Mouse (Mus musculus) ovary, postnatal 14 days (tissue): ENCODE measurements around the gene Rabgap1l.
"Not testable (repeated sequence)": the region's sequence is repeated elsewhere in the genome, so short reads cannot be mapped to it uniquely, and the experiment has no call there.

Source experiments
- DNase-seq: peaks from one replicate; pipeline ENCODE4 v3.0.0; 2022; ENCODE audit warnings: low spot score

Gene Rabgap1l

DNA sequence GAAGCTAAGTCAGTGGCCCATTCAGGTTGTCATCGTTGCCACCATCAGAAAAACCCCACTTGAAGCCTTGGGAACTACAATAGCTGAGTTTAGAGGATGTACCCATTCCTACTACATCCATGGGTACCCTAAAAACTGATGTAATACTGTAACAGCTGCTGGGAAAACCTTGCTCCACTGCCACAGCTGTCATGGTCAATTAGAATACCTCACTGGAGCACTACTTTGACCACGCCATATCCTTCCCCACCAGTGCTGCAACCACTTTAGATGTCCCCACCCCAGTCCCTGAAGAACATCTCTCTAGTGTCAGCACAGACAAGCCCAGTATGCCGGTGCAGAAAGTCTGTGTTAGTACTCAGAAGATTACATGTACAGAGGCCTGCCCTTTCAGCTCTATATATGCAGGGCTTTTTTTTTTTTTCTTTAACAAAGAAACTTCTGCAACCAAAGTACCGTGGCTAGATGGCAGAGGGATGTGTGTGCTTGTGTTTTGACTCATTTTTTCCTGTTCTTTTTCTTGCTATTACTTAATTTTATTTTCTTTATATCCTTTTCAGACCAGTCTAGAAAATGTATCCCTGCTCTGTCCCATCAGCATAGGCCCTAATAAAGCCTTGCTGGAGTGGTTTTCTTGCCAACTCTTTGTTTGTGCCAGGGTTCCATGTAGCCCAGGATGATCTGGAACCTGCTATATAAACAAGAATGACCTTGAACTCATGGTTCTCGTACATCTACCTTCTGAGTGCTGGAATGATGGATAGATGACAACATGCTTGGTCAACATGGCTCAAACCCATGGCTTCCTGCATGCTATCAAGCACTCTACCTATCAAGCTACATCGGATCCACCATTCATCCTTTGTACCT lies 100.6 kb downstream of the Rabgap1l start:
- no peak for DNase-seq

DNA sequence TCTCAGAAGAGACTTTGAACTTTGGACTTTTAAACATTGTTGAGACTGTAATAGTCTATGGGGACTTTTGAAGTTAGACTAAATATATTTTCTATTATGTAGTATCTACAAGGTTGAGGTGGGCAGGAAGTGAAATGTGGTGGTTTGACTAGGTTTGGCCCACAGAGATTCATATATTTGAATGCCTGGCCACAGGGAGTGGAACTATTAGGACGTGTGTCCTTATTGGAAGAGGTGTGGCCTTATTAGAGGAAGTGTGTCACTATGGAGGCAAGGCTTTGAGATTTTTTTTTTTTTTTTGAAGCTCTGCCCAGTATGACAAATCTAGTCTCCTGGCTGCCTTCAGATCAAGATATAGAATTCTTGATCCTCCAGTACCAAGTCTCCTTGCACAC lies 101.8 kb downstream of the Rabgap1l start:
- DNase-seq = no peak

DNA sequence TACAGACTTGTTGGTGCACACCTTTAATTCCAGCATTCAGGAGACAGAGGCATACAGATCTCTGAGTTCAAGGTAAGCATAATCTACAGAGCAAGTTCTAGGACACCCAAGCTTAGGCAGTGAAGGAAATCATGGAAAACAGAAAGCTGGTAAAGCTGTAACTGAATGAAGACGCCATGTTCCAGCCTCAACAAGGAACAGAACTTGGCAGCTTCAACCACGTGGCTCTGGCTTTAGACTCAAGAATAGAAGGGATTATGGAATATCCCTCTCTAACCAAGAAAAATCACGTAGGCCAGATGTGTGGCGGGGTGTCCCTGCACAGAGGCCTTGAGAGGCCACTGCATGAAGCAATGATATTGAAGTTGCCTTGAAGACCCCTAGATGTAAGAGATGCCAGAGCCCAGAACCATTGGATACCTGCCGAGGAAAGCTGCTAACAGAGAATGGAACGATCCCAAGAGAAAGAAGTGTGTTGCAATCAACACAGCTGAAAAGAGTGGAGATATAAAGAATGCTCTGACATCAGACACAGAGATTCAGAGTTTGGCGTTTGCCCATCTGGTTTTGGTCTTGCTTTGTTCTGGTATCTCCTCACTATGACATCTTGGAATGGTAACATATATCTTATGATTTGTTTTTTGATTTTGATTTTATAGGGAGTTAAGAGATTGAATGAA lies 102.4 kb downstream of the Rabgap1l start:
- no peak for DNase-seq

DNA sequence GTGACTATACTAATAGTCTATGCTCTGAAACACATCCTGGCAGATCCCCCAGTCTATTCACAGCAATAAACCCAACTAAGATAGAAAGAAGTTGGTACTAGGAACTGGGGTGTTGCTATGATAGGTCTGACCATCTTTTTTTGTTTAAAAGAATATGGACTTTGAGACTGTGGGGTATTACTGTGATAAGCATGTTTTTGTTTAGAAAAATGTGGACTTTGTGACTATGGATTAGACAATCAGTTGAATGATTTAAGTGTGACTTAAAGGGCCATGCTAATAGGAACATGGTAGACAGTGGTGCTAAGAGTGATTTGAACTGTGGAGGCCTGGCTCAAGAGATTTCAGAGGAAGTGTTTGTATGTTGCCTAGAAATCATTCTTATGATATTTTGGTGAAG lies 103.5 kb downstream of the Rabgap1l start:
- no peak for DNase-seq

DNA sequence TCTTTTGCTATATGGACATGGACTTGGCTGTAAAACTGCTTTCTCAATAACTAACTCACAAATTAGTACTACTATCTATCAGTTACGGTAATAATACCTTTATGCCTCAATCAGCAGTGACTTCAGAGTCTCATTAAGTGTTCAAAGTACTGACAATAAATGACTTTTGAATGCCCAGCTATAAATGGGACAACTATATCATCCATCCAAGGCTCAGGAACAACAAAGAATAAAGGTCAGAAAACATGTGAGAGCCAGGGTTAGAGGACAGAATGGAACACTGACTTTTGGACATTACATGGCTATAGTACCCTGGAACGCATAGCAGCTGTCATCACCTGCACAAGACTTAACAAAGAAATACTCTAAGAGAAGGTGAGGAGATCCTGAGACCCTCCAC lies 108.8 kb downstream of the Rabgap1l start:
- DNase-seq = no peak

DNA sequence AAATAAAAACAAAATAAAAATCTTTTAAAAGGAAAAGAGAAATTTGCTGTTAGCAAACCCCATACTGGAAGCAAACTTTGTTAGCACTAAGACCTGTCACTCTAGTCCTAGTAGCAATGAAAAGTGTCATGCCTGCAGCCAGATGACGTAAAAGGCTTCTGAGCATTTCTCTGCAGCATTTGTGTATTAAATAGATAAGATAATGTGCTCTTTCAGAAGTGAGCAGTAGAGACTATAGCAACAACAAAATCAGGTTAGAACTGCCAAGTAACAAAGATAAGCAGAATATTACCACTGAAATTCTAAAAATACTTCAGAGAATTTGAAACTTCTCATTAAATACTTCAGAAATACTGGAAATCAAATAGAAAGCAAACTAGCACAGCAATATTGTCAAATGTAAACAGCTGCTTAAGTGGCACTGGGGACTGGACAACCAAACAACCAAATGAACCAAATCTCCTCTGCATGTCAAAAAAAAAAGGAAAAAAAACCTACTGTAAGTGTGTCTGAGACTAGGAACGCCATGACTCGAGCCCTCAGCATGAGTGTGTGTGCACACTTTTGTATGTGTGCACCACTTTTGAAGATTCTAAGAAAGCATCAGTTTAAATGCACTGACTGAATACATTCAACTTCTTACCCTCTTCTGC lies 111.5 kb downstream of the Rabgap1l start:
- DNase-seq = no peak

DNA sequence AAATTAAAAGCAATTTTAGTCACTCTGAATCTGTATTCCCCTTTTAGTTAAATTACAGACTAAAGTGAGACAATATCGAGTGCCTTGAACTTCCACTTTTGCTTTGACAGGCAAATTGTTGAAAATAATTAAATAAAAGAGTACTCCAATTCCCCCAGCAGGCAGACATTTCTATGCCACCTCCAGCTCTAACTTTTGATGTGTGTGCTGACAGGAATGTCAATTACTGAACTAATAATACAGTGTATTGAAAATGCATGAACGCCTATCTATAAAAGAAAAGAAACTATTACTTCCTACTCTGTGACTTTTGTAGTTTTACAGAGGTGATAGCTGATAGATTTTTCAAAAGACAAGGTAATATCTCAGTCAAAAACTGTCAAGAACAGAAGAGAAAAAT lies 118.2 kb downstream of the Rabgap1l start:
- DNase-seq = no peak

DNA sequence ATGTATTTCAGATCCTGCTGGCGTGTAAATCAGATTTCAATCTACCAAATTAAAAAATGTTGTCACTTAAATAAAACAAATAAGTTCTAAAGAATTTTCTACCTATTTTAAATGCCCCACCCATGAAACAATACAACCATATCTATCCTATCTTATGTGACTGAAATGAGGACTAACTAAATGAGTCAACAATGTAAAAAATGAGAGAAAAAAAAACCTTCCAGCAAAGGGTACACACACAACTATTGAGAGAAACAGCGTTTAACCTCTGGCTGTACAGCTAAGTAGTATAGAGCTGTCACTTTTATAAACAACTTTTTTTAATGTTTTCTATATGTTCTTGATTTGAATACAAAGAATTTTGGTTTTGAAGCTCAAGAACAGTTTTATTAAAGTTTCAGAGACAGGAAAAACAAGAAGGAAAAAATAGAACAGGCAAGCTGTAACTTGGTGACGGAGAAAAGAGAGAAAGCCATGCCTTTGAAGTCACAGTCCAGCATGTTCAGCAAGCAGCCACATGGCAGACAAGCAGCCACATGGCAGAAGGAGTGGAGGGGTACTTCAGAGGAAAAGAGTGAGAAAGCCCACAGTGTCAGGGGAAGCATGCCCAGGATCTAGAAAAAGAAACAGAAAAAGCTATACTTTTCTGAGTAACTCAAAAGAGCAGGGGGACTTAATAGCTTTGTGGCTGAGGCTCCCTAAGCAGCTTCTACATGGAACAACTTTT lies 120.8 kb downstream of the Rabgap1l start:
- DNase-seq = no peak

DNA sequence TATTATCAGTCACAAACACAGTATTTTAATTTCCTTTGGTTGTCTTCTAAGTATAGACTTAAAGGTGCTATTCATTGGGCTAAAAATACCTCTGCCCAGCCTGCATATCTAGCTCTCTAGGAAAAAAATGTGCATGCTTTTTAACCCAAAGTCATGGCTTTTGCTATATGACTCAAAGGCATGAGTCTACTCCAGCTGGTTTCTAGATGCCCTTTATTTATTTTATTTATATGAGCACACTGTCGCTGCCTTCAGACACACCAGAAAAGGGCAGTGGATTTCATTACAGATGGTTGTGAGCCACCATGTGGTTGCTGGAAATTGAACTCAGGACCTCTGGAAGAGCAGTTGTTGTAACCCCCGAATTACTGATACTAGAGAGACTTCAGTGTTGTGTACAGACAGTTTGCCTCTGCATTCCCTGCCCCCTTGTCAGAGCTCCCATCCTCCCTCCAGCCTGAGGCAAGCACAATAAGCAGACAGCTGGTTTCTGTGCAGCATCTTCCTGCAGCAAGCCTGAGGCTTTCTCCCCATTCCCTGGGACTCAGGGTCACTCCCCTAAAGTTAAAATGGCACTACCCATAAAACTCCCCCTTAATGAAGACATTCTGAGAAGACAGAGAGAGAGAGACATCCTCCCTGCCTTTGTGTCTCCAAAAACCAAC lies 137.1 kb downstream of the Rabgap1l start:
- DNase-seq = no peak

DNA sequence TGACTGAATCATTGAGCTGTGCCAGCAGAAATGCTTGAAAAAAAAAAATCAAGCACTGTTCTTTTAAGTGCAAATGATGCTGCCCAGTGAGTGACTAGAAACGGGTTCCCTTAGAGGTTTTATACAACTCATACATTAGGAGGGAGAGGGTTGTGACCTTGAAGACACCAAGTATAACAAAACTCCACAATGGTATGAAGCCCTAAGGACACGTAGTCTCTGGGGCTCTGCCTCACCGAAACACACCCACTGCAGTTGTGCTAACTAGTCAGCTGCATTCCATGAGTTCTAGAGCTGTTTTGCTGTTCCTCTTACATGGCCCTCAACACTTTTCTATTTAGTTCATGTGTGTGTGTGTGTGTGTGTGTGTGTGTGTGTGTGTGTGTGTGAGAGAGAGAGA lies 141.3 kb downstream of the Rabgap1l start:
- DNase-seq = no peak

DNA sequence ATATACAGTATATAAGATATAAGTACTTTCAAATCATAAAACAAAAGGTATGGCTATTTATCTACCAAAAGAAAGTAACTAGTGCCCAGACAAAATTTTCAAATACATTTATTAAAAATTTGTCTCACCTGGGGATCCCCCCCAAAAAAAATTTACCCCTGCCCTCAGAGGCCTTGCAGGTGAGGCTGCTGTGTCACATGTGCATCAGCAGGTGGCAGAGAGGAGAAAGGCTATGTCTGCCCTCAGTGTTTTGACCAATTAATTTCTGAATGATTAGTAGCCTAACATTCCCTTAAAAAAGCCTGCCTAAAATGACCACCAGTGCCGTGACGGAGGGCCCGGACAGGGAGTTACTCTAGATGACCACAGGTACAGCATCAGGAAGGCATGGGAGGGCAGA lies 147.6 kb downstream of the Rabgap1l start:
- DNase-seq = no peak

DNA sequence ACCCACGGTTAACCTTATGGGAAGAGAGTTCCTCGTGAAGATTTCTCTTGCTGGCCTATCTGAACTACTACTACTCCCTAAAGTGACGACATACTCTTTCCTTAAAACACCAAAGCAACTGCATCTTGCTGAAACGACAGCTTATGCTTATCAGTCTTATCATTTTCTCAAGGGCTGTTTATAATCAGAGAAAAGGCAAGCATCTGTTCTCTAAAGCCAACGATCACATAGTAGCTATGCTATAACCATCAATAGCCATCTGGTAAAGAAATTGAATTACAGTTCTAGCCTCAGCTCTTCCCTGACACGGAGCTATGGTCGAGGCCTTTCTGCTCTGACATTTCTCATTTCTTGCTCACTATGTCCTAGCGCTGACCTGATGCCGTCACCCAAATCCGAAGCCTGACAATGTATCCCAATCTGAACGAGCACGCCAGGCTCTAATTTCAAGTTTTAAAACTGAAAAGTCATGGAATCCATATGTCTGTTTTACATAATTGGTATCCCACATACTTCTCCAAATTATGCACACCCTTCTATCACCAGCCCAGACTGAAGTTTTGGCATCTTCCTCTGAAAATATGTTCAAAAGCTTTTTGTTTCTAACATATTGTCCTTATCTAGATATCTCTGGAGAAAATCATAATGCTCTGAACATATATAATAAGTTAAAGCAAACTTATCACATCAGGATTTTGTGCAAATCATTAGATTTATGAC lies 164.6 kb downstream of the Rabgap1l start:
- DNase-seq = no peak

DNA sequence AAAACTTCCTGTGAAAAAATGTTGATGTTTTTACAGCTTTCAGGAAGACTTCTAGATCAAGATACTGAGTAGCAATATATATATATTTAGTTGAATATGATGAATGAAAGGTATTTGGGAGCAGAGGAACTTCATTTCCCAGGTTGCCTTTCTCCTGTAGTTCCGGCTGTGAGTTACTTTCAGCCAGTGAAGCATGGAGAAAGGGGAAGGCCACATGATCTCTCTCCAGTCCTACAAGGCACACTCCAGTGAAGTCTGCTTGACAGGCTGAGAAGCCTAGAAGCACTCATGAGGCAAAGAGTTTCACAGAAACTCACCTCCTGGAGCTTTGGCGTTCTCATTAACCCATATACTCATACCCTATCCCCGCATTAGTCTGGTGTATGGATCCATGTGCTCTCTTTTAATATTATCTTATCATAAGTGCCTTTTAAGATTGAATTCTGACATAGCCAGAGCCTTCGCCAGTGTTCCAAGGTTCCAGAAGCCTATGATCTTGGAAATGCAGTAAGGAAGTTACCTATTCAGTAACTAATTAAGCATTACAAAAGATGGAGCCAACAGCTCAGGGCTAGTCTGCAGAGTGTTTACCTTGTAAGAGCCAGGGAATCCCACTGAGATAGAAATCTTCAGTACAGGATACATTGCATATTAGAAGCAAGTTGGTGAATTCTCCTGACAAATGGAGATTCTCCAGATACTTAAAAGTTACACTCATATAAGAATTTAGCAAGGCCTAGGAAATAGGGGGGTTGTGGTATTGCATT lies 168.5 kb downstream of the Rabgap1l start:
- DNase-seq = not testable (repeated sequence)

DNA sequence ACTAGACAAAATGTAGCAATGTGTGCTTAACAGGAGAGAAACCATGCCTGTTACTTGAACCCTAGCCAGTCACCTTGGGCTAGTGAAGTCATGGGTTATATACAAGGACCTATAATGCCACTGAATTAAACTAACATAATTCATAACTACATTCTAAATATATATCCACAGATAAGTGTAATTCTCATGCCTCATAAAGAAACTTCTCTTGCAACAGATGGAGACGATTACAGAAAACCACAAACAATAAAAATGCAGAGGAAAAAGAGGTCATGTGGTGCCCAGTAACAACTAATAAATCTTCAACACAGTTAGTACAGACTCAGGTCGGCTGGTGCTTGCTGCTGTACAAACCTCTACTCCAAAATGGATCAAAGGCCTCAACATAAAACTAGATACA lies 174.8 kb downstream of the Rabgap1l start:
- DNase-seq = no peak

DNA sequence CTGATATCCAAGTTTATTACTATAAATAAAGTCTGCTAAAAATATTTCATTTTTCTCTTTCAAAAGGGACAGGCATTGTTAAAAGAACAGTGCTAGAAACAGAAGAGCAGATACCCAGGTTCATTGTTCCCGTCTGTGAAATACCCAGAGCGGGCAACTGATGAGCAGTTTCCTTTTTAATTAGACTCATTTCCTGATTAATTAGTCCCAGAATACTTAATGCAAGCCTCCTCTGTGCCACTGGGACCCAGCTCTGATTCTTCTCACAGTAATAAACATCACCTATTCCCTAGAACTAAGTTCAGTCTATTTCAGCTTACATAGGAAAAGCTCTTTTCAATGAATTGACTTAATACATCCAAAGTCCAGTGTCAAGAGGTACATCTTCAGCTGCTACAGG lies 186.6 kb downstream of the Rabgap1l start:
- DNase-seq = no peak

DNA sequence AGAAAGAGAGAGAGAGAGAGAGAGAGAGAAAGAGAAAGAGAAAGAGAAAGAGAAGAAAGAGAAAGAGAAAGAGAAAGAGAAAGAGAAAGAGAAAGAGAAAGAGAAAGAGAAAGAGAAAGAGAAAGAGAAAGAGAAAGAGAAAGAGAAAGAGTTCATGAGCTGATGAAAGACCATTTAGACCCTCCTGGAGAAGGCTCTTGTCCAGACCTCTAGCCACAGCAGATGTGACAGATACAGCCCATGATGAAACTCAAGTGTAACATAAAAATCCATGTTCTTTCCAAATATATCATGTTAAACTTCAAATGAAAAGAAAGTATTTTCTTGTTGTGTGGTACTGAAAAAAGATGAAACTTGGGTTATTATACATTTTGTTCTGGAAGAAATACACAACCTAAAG lies 189.7 kb downstream of the Rabgap1l start:
- not testable (repeated sequence) for DNase-seq

DNA sequence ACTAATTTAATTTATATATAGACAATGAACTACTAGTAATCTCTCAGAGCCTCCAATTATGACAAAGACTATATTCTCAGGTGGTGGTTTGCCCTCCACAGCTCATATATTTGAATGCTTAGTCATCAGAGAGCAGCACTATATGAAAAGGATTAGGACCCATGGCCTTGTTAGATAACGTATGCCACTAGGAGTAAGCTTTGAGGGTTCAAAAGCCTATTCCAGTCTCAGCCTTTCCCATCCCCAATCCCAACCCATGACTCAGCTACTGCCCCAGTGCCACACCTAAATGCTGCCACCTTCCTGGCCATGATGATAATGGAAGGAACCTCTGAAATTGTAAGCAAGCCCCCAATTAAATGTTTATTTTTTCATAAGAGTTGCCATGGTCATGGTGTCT lies 195.6 kb downstream of the Rabgap1l start:
- DNase-seq = no peak

DNA sequence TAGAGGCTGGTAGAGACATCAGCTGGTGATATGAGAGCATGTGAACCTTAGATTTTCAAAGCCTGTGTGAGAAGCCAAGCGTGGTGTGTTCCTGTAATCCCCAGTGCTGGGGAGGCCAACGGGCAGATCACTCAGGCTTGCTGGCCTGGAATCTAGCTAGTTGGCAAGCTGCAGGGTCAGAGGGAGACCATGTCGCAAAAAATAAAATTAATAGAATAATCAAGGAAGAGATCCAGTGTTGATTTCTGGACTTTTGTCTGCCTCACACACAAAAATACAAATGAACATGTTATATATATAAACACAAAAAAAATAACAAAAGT lies 196.1 kb downstream of the Rabgap1l start:
- no peak for DNase-seq

DNA sequence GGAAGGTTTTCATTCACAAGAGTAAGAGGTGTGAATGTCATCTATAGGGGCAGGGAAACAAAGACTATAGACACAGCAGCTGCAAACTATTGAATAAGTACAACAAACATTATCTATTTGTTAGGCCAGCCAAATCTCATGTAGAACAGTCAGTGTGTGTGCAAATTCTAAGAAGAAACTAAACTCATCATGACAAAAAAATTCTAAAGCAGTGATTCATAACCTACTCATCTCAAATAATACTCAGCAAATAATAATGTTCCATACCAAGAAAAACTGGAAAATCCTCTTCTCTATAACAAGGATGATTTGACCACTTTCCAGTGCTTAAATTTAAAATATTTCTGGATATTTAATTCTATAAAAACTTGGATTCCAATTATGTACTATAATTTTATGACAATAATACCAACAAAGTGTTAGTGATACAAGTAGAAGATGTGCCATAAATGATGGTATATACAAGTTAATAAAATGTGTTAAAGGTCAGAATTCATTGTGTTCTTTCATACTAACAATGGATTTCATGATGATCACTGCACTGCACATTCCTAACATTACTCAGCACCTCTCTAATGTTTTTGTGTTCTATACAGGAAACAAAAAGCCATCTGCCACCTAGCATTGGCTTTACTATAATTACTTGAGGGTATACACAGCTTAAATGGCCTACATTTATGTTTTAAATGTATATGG lies 196.6 kb downstream of the Rabgap1l start:
- no peak for DNase-seq

DNA sequence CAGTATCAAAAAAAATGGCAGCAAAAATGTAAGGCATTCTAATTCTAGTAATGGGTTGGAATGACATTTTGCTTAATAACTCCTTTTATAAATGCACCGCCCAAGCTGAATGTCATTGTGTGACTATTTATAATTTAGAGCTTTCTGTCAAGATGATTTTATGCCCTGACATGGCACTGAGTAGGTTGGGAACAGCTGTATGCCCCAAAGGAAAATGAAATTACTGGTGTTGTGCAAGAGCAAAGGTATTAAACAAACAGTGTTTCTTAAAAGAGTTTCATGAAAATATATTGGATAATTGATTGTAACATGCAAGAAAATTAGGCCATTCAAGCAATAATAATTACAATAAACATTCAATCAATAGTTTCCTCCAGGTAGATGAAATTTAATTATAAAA lies 198.4 kb downstream of the Rabgap1l start:
- DNase-seq = no peak
